Mouse (Mus musculus): Measurements from ENCODE around the gene Rnf216.

Rnf216 gene

GRCm38 (mm10) chr5:143106842-143107241 lies 6.0 kb downstream of the Rnf216 start:
- in situ Hi-C loops (cut with MboI; ENCODE audit: unreplicated experiment in 2 of 2), result loop anchor here in 1 of 2 experiments (25.0 kb wide), 1 partner anchor 1655 kb away; the partner anchor contains the start of genes Tmem130 and Trrap

- in situ Hi-C loops (cut with MboI; ENCODE audit: unreplicated experiment in 2 of 2), result loop anchor here in 1 of 2 experiments (25.0 kb wide), 1 partner anchor 1659 kb away; the partner anchor contains the start of genes Tmem130 and Trrap
These were observed 9.6 kb downstream of the Rnf216 start for GRCm38 (mm10) chr5:143103231-143103630.

GRCm38 (mm10) chr5:143101626-143102025 lies 11.2 kb downstream of the Rnf216 start:
- in situ Hi-C loops (cut with MboI; ENCODE audit: unreplicated experiment in 2 of 2), result loop anchor here in 1 of 2 experiments (25.0 kb wide), 1 partner anchor 1661 kb away; the partner anchor contains the start of genes Tmem130 and Trrap

GRCm38 (mm10) chr5:143095256-143095655 lies 17.5 kb downstream of the Rnf216 start:
- in situ Hi-C loops (cut with MboI; ENCODE audit: unreplicated experiment in 2 of 2), result no loop called here

- in situ Hi-C loops (cut with MboI; ENCODE audit: unreplicated experiment in 2 of 2), result no loop called here
These were observed 19.9 kb downstream of the Rnf216 start for GRCm38 (mm10) chr5:143092891-143093290.

- in situ Hi-C loops (cut with MboI; ENCODE audit: unreplicated experiment in 2 of 2), result no loop called here
These were observed 27.9 kb downstream of the Rnf216 start for GRCm38 (mm10) chr5:143084898-143085297.

GRCm38 (mm10) chr5:143079806-143080205 lies 33.0 kb downstream of the Rnf216 start:
- in situ Hi-C loops (cut with MboI; ENCODE audit: unreplicated experiment in 2 of 2), result no loop called here

- in situ Hi-C loops (cut with MboI; ENCODE audit: unreplicated experiment in 2 of 2), result no loop called here
These were observed 36.1 kb downstream of the Rnf216 start for GRCm38 (mm10) chr5:143076603-143077143.

GRCm38 (mm10) chr5:143075987-143076386 lies 36.8 kb downstream of the Rnf216 start:
- in situ Hi-C loops (cut with MboI; ENCODE audit: unreplicated experiment in 2 of 2), result no loop called here

- in situ Hi-C loops (cut with MboI; ENCODE audit: unreplicated experiment in 2 of 2), result loop anchor here (5.0 to 10.0 kb wide), 3 partner anchors 132 to 334 kb away; no protein-coding TSS in a partner anchor
These were observed 43.7 kb downstream of the Rnf216 start for GRCm38 (mm10) chr5:143069048-143069447.

GRCm38 (mm10) chr5:143068382-143068781 lies 44.4 kb downstream of the Rnf216 start:
- in situ Hi-C loops (cut with MboI; ENCODE audit: unreplicated experiment in 2 of 2), result loop anchor here (5.0 to 10.0 kb wide), 3 partner anchors 131 to 334 kb away; no protein-coding TSS in a partner anchor

GRCm38 (mm10) chr5:143066551-143066958 lies 46.2 kb downstream of the Rnf216 start:
- in situ Hi-C loops (cut with MboI; ENCODE audit: unreplicated experiment in 2 of 2), result loop anchor here (5.0 to 10.0 kb wide), 3 partner anchors 129 to 332 kb away; no protein-coding TSS in a partner anchor

GRCm38 (mm10) chr5:143066096-143066495 lies 46.7 kb downstream of the Rnf216 start:
- in situ Hi-C loops (cut with MboI; ENCODE audit: unreplicated experiment in 2 of 2), result loop anchor here (5.0 to 10.0 kb wide), 3 partner anchors 129 to 331 kb away; no protein-coding TSS in a partner anchor

- in situ Hi-C loops (cut with MboI; ENCODE audit: unreplicated experiment in 2 of 2), result loop anchor here (5.0 to 10.0 kb wide), 3 partner anchors 128 to 330 kb away; no protein-coding TSS in a partner anchor
These were observed 47.6 kb downstream of the Rnf216 start for GRCm38 (mm10) chr5:143065230-143065629.

- in situ Hi-C loops (cut with MboI; ENCODE audit: unreplicated experiment in 2 of 2), result loop anchor here (5.0 to 10.0 kb wide), 5 partner anchors 125 to 327 kb away; no protein-coding TSS in a partner anchor
These were observed 50.5 kb downstream of the Rnf216 start for GRCm38 (mm10) chr5:143062251-143062650.

- in situ Hi-C loops (cut with MboI; ENCODE audit: unreplicated experiment in 2 of 2), result loop anchor here (5.0 to 10.0 kb wide), 5 partner anchors 124 to 327 kb away; no protein-coding TSS in a partner anchor
These were observed 51.3 kb downstream of the Rnf216 start for GRCm38 (mm10) chr5:143061511-143061910.

- in situ Hi-C loops (cut with MboI; ENCODE audit: unreplicated experiment in 2 of 2), result loop anchor here (5.0 to 10.0 kb wide), 5 partner anchors 124 to 326 kb away; no protein-coding TSS in a partner anchor
These were observed 51.9 kb downstream of the Rnf216 start for GRCm38 (mm10) chr5:143060774-143061385.

GRCm38 (mm10) chr5:143059958-143060357 lies 52.8 kb downstream of the Rnf216 start:
- in situ Hi-C loops (cut with MboI; ENCODE audit: unreplicated experiment in 2 of 2), result loop anchor here (5.0 to 10.0 kb wide), 5 partner anchors 123 to 325 kb away; no protein-coding TSS in a partner anchor

- in situ Hi-C loops (cut with MboI; ENCODE audit: unreplicated experiment in 2 of 2), result no loop called here
These were observed 53.6 kb downstream of the Rnf216 start for GRCm38 (mm10) chr5:143059182-143059581.

GRCm38 (mm10) chr5:143058675-143059074 lies 54.1 kb downstream of the Rnf216 start:
- in situ Hi-C loops (cut with MboI; ENCODE audit: unreplicated experiment in 2 of 2), result no loop called here

- in situ Hi-C loops (cut with MboI; ENCODE audit: unreplicated experiment in 2 of 2), result no loop called here
These were observed 54.6 kb downstream of the Rnf216 start for GRCm38 (mm10) chr5:143058208-143058607.

Measured in v-Abl transformed pro-B cells (cell line).